Mouse (Mus musculus) C3H10T1/2 (cell line): Measurements from ENCODE around the gene Gm20834. TPM values are rescaled to one million over a fixed set of nuclear protein-coding genes. Genes with fewer than 3 reads are reported as not detected.

Source experiments
- polyA plus RNA-seq, 2 experiments: library from polyadenylated mRNA; unstranded; fragments of >200 nt; fragmentation: generic; extraction: Trizol; gene quantifications; one replicate each; pipeline ENCODE4 v1.2.1; 2012; ENCODE audit warnings: missing spikeins in 2 of 2

Gene Gm20834
- not detected for polyA plus RNA-seq

GRCm38 (mm10) chrY:10324489-10324888, at the start of gene Gm20834:
TSS of gene Gm20834 (minus strand) at chrY:10324589.

Other genes with a start within 250 kb of the Gm20834 start
- not detected for gene Gm21310, start 177.4 kb downstream of the Gm20834 start, polyA plus RNA-seq
- not detected for gene Gm28510, start 88.1 kb upstream of the Gm20834 start, polyA plus RNA-seq
- not detected for gene Gm20737, start 211.5 kb upstream of the Gm20834 start, polyA plus RNA-seq
- not detected for gene Gm21775, start 228.9 kb upstream of the Gm20834 start, polyA plus RNA-seq